In genomic region chr11:69258287-69258686, GRCm38 (mm10) we compare ENCODE assay signal across 9 mouse cellular contexts. TPM values are rescaled to one million over a fixed set of nuclear protein-coding genes. Genes with fewer than 3 reads are reported as not detected.
DNase-seq lines count a peak whose midpoint lies in the region; ATAC-seq and TF ChIP-seq lines count a peak whose summit lies in the region.
"Had no signal": no experiment of that assay in that cellular context is flagged by ENCODE, and none has a peak within 500 bp of the region (broad histone marks: within the 10 kb centered on the region; RNA-seq: fewer than 3 reads in every experiment).

No protein-coding gene starts in this region.

- TF ChIP-seq CTCF in gastrocnemius, adult 2 months (IDR thresholded peaks at IDR 0.05) = peak; percentile 77

- H3K4me3 ChIP-seq in gastrocnemius, adult 2 months = peak overlapping the region; percentile 53
- H3K4me3 ChIP-seq in brown adipose tissue, adult 24 weeks (ENCODE audit: insufficient read depth, low read depth, low read length) = peak overlapping the region; percentile 42; the same call in 1 of the 2 replicates
- no peak overlapping the region for H3K4me3 ChIP-seq in forebrain, embryonic 15.5 days
- H3K4me3 ChIP-seq in myocyte = no peak overlapping the region
- H3K4me3 ChIP-seq: midbrain, embryonic 12.5 days had no signal

- ATAC-seq in forebrain, embryonic 15.5 days (replicated peaks) = 0 out of 2 replicates have a peak, but pooled peaks have one; percentile 26

- 58% methylated on average over 5 of the region's 5 CpGs for WGBS in forebrain, embryonic 15.5 days

- DNase-seq in gastrocnemius, adult 2 months = peak; percentile 64
- DNase-seq in gastrocnemius, adult 8-10 months (ENCODE audit: low spot score in 2 of 2) = no peak
- DNase-seq in CD4-positive helper T cell, adult 2 months (ENCODE audit: low read depth, low spot score) = peak; percentile 84
- peak; percentile 56 to 65 for DNase-seq in kidney, postnatal 4 days
- peak; percentile 67 for DNase-seq in thymus, postnatal 25 days

- no peak overlapping the region for H3ac ChIP-seq in myocyte (ENCODE audit: control insufficient read depth, insufficient read length)

- no peaks in the 10 kb centered on the region for H3K27me3 ChIP-seq in forebrain, embryonic 15.5 days
- H3K27me3 ChIP-seq in myocyte (ENCODE audit: control insufficient read depth, insufficient read depth, insufficient read length) = no peaks in the 10 kb centered on the region
- H3K27me3 ChIP-seq: midbrain, embryonic 12.5 days had no signal

- no peaks in the 10 kb centered on the region for H3K9me3 ChIP-seq in forebrain, embryonic 15.5 days
- H3K9me3 ChIP-seq: midbrain, embryonic 12.5 days had no signal

- H3K4me2 ChIP-seq in forebrain, embryonic 15.5 days (replicated peaks) = no peak overlapping the region
- peak overlapping the region; percentile 74 for H3K4me2 ChIP-seq in myocyte (ENCODE audit: low read depth)

- no peaks in the 10 kb centered on the region for H3K36me3 ChIP-seq in forebrain, embryonic 15.5 days
- no peaks in the 10 kb centered on the region for H3K36me3 ChIP-seq in myocyte (ENCODE audit: control insufficient read depth, insufficient read depth)
- H3K36me3 ChIP-seq: midbrain, embryonic 12.5 days had no signal

- H3K9ac ChIP-seq in forebrain, embryonic 15.5 days (replicated peaks) = no peak overlapping the region
- H3K9ac ChIP-seq: midbrain, embryonic 12.5 days had no signal

- H3K27ac ChIP-seq in gastrocnemius, adult 2 months = peak overlapping the region; percentile 67; the same call in 1 of the 2 replicates
- no peak overlapping the region for H3K27ac ChIP-seq in brown adipose tissue, adult 24 weeks (replicated peaks; ENCODE audit: low read depth, low read length)
- no peak overlapping the region for H3K27ac ChIP-seq in forebrain, embryonic 15.5 days (replicated peaks)
- H3K27ac ChIP-seq: midbrain, embryonic 12.5 days had no signal

- no peaks in the 10 kb centered on the region for H3K4me1 ChIP-seq in brown adipose tissue, adult 24 weeks (ENCODE audit: control insufficient read depth, insufficient read depth, insufficient read length, low read length)
- H3K4me1 ChIP-seq in forebrain, embryonic 15.5 days = no peaks in the 10 kb centered on the region

- intact Hi-C loops in gastrocnemius, adult 2 months (cut with DNase I) = loop anchor here (5.0 kb wide), 1 partner anchor 254 kb away; no protein-coding TSS in a partner anchor

- no peak for TF ChIP-seq POLR2A in myocyte (IDR thresholded peaks at IDR 0.05; ENCODE audit: insufficient read length, low read depth)

- H3K79me2 ChIP-seq in myocyte (ENCODE audit: control insufficient read depth, insufficient read depth) = no peaks in the 10 kb centered on the region

TF ChIP-seq in myocyte, 11 proteins besides CTCF, POLR2A, EP300 and RAD21:
- no peak for TF ChIP-seq TCF3 (IDR thresholded peaks at IDR 0.05; ENCODE audit: insufficient read length, low read depth)
- TF ChIP-seq E2F4 (IDR thresholded peaks at IDR 0.05; ENCODE audit: insufficient read depth) = no peak
- no peak for TF ChIP-seq MYOG (IDR thresholded peaks at IDR 0.05; ENCODE audit: control insufficient read depth in 1 of 3, insufficient read depth in 1 of 3, insufficient read length in 2 of 3, low read depth in 2 of 3)
- peak; percentile 29 for TF ChIP-seq SRF (IDR thresholded peaks at IDR 0.05; ENCODE audit: control insufficient read depth, insufficient read length, low read depth)
- TF ChIP-seq TCF12 (IDR thresholded peaks at IDR 0.05; ENCODE audit: insufficient read depth, poor library complexity, severe bottlenecking) = no peak
- TF ChIP-seq MYOD1 (IDR thresholded peaks at IDR 0.05; ENCODE audit: control insufficient read depth in 1 of 3, insufficient read length in 2 of 3, low read depth in 2 of 3) = no peak
- TF ChIP-seq POLR2AphosphoS2 (IDR thresholded peaks at IDR 0.05; ENCODE audit: insufficient read length, low read depth) = no peak
- TF ChIP-seq USF1 (IDR thresholded peaks at IDR 0.05; ENCODE audit: low read depth) = no peak
TF ChIP-seq in myocyte: peak in this region for 1.

RNA-seq across cellular contexts. Expression of gene Gucy2e, which starts 21.5 kb away (rescaled TPM):
- not detected for total RNA-seq in gastrocnemius, adult 2 months (2021)
- total RNA-seq in gastrocnemius, adult 8-10 months (2022) = not detected
- not detected in 2 replicates for polyA plus RNA-seq in brown adipose tissue, adult 24 weeks (2012; ENCODE audit: insufficient read depth, insufficient read length, missing spikeins)
- 0.47 and 0.52 TPM in 2 replicates for polyA plus RNA-seq in forebrain, embryonic 15.5 days (2015; fragmentation: Nextera tagmentation; extraction: Ambion mirVana)
- not detected for polyA plus RNA-seq in myocyte (2012; fragmentation: generic; extraction: Trizol)

Comparison
In these comparisons a context has a peak if more than half of its experiments do, and no peak if none do; other contexts are left out.
1. DNase-seq: peak in gastrocnemius, adult 2 months (single experiment), CD4-positive helper T cell, adult 2 months (single experiment), kidney, postnatal 4 days (2 of 2) and thymus, postnatal 25 days (single experiment); none in gastrocnemius, adult 8-10 months (0 of 2).
2. H3K4me3 ChIP-seq: peak in gastrocnemius, adult 2 months (single experiment) and brown adipose tissue, adult 24 weeks (single experiment); none in forebrain, embryonic 15.5 days (single experiment) and myocyte (single experiment).